Mouse (Mus musculus): ENCODE measurements at regions not wholly inside any gene's neighbourhood (a gene's known extent, or its start where the extent isn't known, plus 50 kb on each side); places are given as distances from the start of the nearest gene placed in this dataset.
"Not testable (repeated sequence)": the region's sequence is repeated elsewhere in the genome, so short reads cannot be mapped to it uniquely, and the experiment has no call there.

- DNase-seq (ENCODE audit: low read depth, low spot score), result peak; percentile 34
These were observed 1638.0 kb downstream of the Car8 start for GRCm38 (mm10) chr4:6600766-6601367.

- no peak for DNase-seq (ENCODE audit: low read depth, low spot score)
These were observed 1642.5 kb downstream of the Car8 start for GRCm38 (mm10) chr4:6596321-6596720.

GRCm38 (mm10) chr4:6592890-6593289 lies 1646.0 kb downstream of the Car8 start:
- not testable (repeated sequence) for DNase-seq (ENCODE audit: low read depth, low spot score)

GRCm38 (mm10) chr4:6561604-6562357 lies 1677.1 kb downstream of the Car8 start:
- DNase-seq (ENCODE audit: low read depth, low spot score), result peak; percentile 30

- no peak for DNase-seq (ENCODE audit: low read depth, low spot score)
These were observed 1699.2 kb downstream of the Car8 start for GRCm38 (mm10) chr4:6539626-6540025.

- DNase-seq (ENCODE audit: low read depth, low spot score), result no peak
These were observed 1706.4 kb downstream of the Car8 start for GRCm38 (mm10) chr4:6532441-6532840.

GRCm38 (mm10) chr4:6517626-6518025 lies 1721.2 kb downstream of the Car8 start:
- DNase-seq (ENCODE audit: low read depth, low spot score), result no peak

GRCm38 (mm10) chr4:6514823-6515222 lies 1721.7 kb upstream of the Impad1 start:
- peak; percentile 32 for DNase-seq (ENCODE audit: low read depth, low spot score)

GRCm38 (mm10) chr4:6513635-6514034 lies 1720.5 kb upstream of the Impad1 start:
- DNase-seq (ENCODE audit: low read depth, low spot score), result no peak

- no peak for DNase-seq (ENCODE audit: low read depth, low spot score)
These were observed 1719.7 kb upstream of the Impad1 start for GRCm38 (mm10) chr4:6512749-6513364.

GRCm38 (mm10) chr4:6508091-6508490 lies 1714.9 kb upstream of the Impad1 start:
- DNase-seq (ENCODE audit: low read depth, low spot score), result no peak

Measured in brain, embryonic 18.5 days (tissue).